Mouse (Mus musculus) lung, adult 2 months (tissue): ENCODE measurements around the gene Fgf15. TPM values are rescaled to one million over a fixed set of nuclear protein-coding genes. Genes with fewer than 3 reads are reported as not detected.
A peak's percentile ranks its signal among the peaks of the same experiment; 100 is the strongest.

Experiments
- DNase-seq: peaks from one replicate; pipeline ENCODE4 v3.0.0; 2022
- H3K4me1 ChIP-seq: fragments of 200-500 bp; 2 replicates; pipeline ENCODE4 v1.6.1; 2011; ENCODE audit warnings: low read length; ENCODE audit not compliant: control insufficient read depth, insufficient read depth
- H3K4me3 ChIP-seq: fragments of 200-500 bp; replicated peaks from 2 replicates; pipeline ENCODE3; 2011; ENCODE audit warnings: low read depth, mild to moderate bottlenecking, control low read depth, low read length; ENCODE audit errors: extremely low read depth
- CTCF ChIP-seq: fragments of 200-500 bp; IDR thresholded peaks from 2 replicates; pipeline ENCODE4 v1.5.1; 2011; ENCODE audit warnings: mild to moderate bottlenecking, low read length, control low read depth; ENCODE audit not compliant: insufficient read depth
- POLR2A ChIP-seq: fragments of 200-500 bp; IDR thresholded peaks from 2 replicates; pipeline ENCODE4 v1.6.1; 2011; ENCODE audit warnings: low read depth, mild to moderate bottlenecking, control low read depth, low read length, borderline replicate concordance; ENCODE audit errors: extremely low read depth
- WGBS: fragments of 180-500 bp; shearing (Covaris S2); methylation state at CpG from one replicate; pipeline ENCODE4 v1.1.7; 2018; 5-methylcytosine and 5-hydroxymethylcytosine counted together
- polyA plus RNA-seq: library from polyadenylated mRNA; depleted of rRNA; stranded (reverse); fragments of >200 nt; gene quantifications from 2 replicates; pipeline ENCODE4 v1.2.3, GENCODE M21; 2012; rRNA removed

The Fgf15 gene
- polyA plus RNA-seq = not detected in 2 replicates

- 2% methylated on average over 65 of the region's 65 CpGs for WGBS
- DNase-seq = no peak
Observed at GRCm38 (mm10) chr7:144896294-144897218, at the start of gene Fgf15. Gene Fgf15, plus strand, starts transcription at chr7:144896531.

GRCm38 (mm10) chr7:144847067-144847466 is 49.3 kb upstream of the Fgf15 start, which contains the start of gene Fgf4:
Gene Fgf4, plus strand, starts transcription at chr7:144847367.
- DNase-seq = no peak
- Histone ChIP-seq H3K4me1 (no peaks in the 10 kb centered on the region), H3K4me3 (no peak within 1 kb of the TSS)
- TF ChIP-seq CTCF (no peak), POLR2A (no peak)

More at GRCm38 (mm10) chr7:144896294-144897218, at the start of gene Fgf15:
- no peak for TF ChIP-seq POLR2A
- TF ChIP-seq CTCF = no peak
- Histone ChIP-seq H3K4me1 (peaks cover 6% of the 10 kb centered on the region), H3K4me3 (peak within 1 kb of the TSS; percentile 35)

GRCm38 (mm10) chr7:144851321-144851720 is 45.0 kb upstream of the Fgf15 start:
- DNase-seq = no peak
- WGBS = 53% methylated on average over 3 of the region's 3 CpGs
- H3K4me3 ChIP-seq = no peak overlapping the region
- no peaks in the 10 kb centered on the region for H3K4me1 ChIP-seq
- TF ChIP-seq POLR2A (no peak), CTCF (no peak)

- DNase-seq = no peak
- H3K4me1 ChIP-seq = no peaks in the 10 kb centered on the region
- H3K4me3 ChIP-seq = no peak overlapping the region
- TF ChIP-seq CTCF (no peak), POLR2A (no peak)
- 47% methylated on average over 3 of the region's 3 CpGs for WGBS
Observed at GRCm38 (mm10) chr7:144854966-144855365, 41.4 kb upstream of the Fgf15 start.

- 84% methylated on average over 7 of the region's 7 CpGs for WGBS
- no peak for TF ChIP-seq CTCF
- no peak for TF ChIP-seq POLR2A
- H3K4me3 ChIP-seq = no peak overlapping the region
- no peak for DNase-seq
- H3K4me1 ChIP-seq = no peaks in the 10 kb centered on the region
Observed at GRCm38 (mm10) chr7:144857158-144857557, 39.2 kb upstream of the Fgf15 start.

GRCm38 (mm10) chr7:144857826-144858342 is 38.4 kb upstream of the Fgf15 start:
- no peaks in the 10 kb centered on the region for H3K4me1 ChIP-seq
- no peak for DNase-seq
- no peak for TF ChIP-seq CTCF
- TF ChIP-seq POLR2A = no peak
- H3K4me3 ChIP-seq = no peak overlapping the region
- WGBS = 71% methylated on average over 3 of the region's 3 CpGs

- 95% methylated on average over 1 of the region's 1 CpGs for WGBS
- no peak for DNase-seq
- H3K4me1 ChIP-seq = no peaks in the 10 kb centered on the region
- TF ChIP-seq CTCF = no peak
- no peak for TF ChIP-seq POLR2A
- H3K4me3 ChIP-seq = no peak overlapping the region
Observed at GRCm38 (mm10) chr7:144858702-144859101, 37.6 kb upstream of the Fgf15 start.

- Histone ChIP-seq H3K4me3 (no peak overlapping the region), H3K4me1 (no peaks in the 10 kb centered on the region)
- 1% methylated on average over 72 of the region's 72 CpGs for WGBS
- TF ChIP-seq CTCF = no peak
- no peak for TF ChIP-seq POLR2A
- no peak for DNase-seq
Observed at GRCm38 (mm10) chr7:144861056-144861768, 35.1 kb upstream of the Fgf15 start.

- TF ChIP-seq CTCF (no peak), POLR2A (no peak)
- Histone ChIP-seq H3K4me3 (no peak overlapping the region), H3K4me1 (no peaks in the 10 kb centered on the region)
- no peak for DNase-seq
- WGBS = 1% methylated on average over 28 of the region's 28 CpGs
Observed at GRCm38 (mm10) chr7:144861769-144862070, 34.6 kb upstream of the Fgf15 start.

GRCm38 (mm10) chr7:144862126-144862525 is 34.2 kb upstream of the Fgf15 start:
- no peak for DNase-seq
- TF ChIP-seq CTCF (no peak), POLR2A (no peak)
- Histone ChIP-seq H3K4me3 (no peak overlapping the region), H3K4me1 (no peaks in the 10 kb centered on the region)
- 5% methylated on average over 15 of the region's 15 CpGs for WGBS
